Mouse (Mus musculus) T-helper 17 cell (primary cell): Measurements from ENCODE around the gene Abi1.

Source experiments
- in situ Hi-C, 2 experiments: fragments of 300-600 bp; cut with MboI, MseI; formaldehyde crosslinking; loops; 1 replicate in 1 of 2; 2 replicates in 1 of 2; pipeline ENCODE4 v1.15.1; 2025; ENCODE audit warnings: high pct_unique_total_duplicates in 2 of 2

Abi1 gene

DNA sequence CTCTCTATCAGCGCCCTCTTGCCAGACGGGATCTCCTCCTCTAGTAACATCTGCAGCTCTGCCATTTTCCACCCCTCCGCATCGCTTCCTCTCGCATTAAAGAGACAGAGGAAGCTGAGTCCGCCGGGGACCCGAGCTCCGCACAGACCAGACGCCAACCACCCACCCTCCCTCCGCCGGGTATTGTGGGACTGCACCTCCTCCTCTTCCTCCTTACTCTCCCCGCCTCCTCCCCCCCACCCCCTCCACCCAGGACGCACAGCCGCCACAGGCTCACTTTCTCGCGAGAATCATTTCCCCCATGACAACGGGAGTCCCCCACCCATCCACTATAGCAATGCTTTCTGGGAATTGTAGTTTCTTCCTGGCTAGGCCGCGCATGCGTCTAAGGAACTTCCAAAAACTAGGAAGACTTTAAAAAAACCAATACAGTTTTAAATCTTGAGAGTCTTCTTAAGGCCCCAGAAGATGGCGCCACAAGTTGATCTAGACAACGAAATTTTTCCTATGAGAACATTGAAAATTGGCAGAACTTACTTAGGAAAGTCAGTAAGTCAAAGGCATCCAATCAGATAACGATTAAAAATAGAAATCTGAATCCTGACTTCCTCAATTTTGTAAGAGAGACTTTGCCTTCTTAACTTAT, at the start of gene Abi1:
Gene Abi1 (minus strand): TSS at position 241 of the 646 bp plus-strand sequence.
- in situ Hi-C loops = loop anchor here (10.0 to 25.0 kb wide), 2 partner anchors 1322 to 1815 kb away; partner anchors contain the start of gene Psd4 (in 1 of the 2)

DNA sequence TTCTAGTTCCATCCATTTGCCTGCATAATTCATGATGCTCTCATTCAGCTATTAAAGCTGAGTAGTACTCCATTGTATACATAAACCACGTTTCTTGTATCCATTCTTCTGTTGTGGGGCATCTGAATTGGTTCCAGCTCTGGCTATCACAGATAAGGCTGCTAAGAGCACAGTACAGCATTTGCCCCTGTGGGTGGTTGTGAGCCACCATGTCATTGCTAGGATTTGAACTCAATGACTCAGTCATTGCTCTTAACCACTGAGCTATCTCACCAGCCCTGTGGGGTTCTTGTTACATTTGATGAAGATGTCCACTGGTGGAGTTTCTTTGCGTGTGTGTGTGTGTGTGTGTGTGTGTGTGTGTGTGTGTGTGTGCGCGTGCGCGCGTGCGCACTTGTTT, 44.5 kb upstream of the Abi1 start:
- in situ Hi-C loops = loop anchor here in 1 of 2 experiments (5.0 kb wide), 1 partner anchor 47 kb away; no protein-coding TSS in a partner anchor

DNA sequence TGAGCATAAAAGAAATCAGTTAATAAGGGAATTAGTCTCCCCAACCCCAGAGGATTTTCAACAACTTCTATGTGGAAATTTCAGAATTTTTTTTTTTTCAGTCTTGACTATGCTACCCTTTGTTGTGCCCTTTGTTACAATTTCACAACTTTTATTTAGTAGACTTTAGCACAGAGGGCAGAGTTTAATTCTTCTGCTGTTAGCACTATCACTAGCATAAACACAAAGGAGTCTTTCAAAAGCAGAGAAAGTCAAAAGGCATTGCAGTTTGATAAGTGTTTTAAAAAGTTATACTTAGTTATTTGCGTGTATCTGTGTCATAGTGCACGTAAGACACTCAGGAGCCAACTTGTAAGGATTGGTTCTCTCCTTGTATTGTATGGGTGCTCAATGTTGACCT, 38.5 kb upstream of the Abi1 start:
- in situ Hi-C loops = no loop called here

DNA sequence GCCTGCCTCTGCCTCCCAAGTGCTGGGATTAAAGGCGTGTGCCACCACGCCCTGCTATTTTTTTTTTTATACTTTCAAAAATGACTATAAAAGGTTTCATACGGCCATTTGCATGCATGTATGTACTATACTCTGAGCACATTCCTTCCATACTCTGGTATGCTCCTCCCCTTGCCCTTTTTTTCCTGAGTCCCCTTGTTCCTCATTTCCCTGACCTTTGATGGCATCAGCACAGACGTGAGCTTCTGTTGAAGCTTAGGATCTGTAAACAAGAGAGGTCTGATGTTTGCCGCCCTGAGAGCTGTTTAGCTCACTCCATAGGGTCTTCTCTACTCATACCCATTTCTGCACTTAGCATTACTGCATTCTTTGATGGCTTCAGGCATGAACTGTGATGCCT, 37.7 kb upstream of the Abi1 start:
- in situ Hi-C loops = no loop called here

DNA sequence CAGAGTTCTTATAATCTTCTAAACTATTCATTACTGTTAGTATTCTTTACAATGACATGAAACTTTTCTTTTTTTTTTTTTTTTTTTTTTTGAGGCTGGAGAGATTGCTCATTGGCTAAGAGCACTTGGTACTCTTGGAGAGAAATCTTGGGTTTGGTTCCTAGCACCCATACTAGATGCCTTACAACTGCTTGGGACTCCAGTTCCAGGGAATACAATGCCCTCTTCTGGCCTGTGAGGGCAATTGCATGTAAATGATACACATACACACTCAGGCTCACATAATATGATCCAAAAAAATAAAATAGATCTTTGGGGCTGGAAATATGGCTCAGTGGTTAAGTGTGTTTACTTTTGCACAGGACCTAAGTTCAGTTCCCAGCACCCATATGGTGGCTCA, 36.7 kb upstream of the Abi1 start:
- in situ Hi-C loops = no loop called here

DNA sequence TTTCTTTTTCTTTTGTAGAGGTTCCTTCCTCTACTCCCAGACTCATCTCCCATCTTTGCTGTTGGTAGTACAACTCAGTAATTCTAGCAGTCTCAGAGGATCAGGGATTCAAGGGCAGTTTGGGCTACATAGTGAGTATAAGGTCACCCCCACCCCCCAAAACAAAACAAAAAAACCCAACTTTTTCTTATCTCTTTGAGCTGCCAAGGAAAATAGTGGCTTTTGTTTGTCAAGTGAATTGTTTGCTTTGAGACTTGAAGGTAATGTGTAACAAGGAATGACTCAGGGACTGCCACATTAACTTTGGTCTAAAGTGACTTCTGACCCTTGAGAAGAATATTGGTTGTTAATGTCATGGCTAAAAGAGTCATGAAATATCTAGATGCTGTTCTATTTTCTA, 35.8 kb upstream of the Abi1 start:
- in situ Hi-C loops = no loop called here

DNA sequence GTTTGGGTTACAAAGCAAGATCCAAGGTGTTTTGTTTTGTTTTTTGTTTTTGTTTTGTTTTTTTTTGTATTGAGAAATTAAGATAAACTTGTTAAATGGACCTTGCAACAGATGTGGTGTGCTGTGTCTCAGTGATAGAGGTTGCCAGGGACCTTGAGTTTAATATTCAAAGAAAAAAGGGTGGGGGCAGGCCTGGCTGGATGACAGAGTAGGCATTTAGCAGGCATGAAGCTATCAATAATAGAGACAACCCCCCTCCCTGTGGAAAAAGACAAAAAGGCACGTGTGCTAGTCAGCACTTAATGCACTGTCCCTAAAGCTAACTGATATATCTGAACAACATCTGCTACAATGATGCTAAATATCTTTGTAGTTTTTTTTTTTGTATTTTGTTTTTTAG, 31.4 kb upstream of the Abi1 start:
- in situ Hi-C loops = no loop called here

DNA sequence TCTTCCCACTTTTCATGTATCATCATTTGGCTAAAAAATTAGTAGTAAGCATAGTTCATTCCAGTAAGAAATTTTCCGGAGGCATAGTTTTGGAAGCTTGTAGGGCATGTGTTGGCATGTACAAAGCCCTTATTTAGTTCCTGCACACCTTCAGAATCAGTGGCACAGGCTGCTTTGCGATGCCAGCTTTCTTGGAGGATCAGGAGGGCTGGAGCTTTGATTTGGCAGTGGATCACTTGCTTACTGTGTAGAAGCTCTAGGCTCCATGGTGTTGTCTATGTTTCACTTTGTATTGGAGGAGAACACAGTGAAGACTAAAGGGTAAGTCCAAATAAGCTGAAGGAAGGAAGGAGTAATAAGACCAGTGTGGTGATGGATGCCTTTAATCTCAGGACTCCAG, 30.4 kb upstream of the Abi1 start:
- in situ Hi-C loops = no loop called here

DNA sequence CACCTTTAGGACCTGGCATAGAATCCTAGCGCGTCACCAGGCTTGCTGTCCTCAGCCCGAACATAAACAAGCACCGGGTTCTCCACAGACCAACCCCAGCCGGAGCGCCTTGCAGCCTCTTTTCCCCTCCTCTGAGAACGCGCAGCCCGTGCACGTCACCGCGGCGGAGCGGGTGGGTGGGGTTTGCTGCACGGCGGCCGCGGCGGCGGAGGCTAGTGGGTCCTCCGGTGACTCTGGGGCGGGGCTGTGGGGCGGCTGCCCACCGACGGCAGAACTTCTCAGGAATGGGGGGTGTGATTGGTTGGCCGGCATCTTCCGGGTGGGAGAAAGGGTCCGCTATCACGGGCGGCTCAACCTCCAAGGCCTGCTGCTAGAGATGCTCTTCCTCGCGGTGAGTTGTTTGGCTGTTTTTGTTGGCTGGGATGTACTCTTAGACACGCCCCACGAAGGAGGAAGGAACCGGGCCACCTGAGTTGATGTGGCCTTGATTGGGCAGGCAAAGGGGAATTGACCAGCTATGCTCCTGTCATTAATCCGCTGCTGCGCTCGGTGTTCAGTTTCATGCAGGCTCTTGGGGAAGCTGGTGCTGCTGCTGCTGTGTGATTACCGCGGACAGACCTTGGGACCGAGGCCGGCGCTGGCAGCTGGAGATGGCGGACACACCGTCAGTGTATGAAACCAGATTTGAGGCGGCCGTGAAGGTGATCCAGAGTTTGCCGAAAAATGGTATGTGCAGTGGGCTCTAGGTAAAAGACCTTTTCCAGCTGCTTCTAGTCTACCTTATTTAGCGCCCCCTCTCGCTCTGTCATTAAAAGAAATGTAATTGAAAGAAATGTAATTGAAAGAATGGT, 29.1 kb upstream of the Abi1 start:
- in situ Hi-C loops = no loop called here

DNA sequence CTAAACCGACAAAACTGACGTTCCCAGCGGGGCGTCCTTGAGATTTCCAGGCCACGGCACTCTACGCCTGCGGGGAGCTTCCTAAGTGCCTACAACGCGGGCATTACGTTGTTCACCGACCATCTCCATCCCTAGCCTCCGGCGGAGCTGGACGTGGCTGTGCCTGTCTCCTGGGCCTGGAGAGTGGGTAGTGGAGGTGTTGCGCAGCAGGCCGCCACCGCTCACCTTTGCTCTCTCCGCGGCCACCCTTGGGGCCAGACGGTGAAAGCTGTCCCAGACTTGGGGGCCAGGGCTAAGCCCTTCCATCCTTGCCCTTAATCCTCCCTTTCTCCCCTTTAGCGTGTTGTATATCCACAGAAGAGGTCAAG, 28.3 kb upstream of the Abi1 start:
- in situ Hi-C loops = no loop called here

DNA sequence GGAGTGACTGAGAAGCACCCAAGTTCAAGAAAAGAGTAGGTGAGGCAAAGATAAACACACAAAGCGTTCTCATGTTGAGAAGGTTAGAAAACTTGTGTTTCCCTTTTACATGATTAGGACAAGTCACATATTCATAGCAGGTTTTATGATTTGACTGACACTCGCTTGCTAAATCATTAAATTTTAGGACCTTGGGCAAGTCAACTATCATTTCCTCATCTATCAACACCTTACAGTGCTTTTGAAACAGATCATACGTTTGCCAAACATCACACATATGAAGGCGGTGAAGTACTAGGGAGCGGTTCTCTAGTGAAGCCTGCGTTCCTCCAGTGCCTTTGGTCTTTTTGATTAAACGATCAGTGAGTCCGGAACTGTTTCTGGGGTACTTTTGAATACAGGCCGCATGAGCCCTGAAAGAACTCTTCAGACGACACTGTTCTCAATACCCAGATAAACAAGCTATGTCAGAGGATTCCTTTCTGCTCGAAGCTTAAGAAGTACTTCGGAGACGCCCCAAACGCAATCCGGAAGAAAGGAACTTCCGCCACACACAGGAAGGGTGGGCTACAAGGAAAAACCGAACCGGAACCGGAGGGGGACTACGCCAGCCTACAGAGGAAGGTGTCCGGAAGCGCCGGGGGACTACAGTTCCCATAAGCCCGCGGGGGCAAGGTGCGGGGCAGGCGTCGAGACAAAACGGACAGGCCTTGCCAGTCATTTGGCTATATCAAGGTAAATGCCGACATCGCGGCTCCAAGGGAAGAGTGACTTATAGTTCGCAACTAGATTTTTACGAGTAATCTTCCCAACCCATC, 27.7 kb upstream of the Abi1 start, which contains the start of gene Acbd5:
Gene Acbd5 (plus strand): TSS at position 616 of the 818 bp plus-strand sequence.
- in situ Hi-C loops = no loop called here

DNA sequence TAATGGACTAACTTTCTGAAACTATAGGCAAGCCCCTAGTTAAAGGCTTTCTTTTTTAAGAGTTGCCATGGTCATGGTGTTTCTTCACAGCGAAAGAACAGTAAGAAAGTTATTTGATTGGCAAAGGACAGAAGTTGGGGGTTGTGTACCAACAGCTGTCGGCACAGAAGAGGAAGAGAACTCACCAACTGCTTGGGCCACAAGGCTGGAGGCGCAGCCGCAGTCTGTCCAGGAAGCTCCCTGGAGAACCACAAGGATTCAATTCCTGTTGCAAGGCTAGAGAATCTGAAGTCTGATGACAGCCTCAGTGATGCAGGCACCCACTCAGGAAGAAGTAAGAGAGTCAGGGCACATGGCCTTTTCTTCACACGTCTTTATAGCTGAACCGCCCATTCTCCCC, 12.5 kb upstream of the Abi1 start:
- in situ Hi-C loops = no loop called here

DNA sequence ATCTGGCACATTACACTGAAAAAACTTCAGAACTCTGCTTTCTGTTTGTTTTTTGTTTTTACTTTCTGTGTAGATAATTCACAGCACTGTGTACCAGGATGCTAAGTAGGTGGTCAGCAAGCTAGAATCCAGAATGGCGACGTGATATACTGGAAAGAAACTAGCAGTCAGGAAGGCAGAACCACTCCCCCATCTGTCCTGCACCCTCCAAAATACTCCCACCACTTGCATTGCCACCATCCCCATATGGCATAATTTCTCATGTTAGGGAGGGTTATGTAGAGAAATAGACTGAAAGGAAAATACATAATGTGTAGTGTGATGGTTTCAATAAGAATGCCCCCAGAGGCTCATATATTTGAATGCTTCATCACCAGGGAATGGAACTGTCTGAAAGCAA, 11.8 kb upstream of the Abi1 start:
- in situ Hi-C loops = no loop called here

DNA sequence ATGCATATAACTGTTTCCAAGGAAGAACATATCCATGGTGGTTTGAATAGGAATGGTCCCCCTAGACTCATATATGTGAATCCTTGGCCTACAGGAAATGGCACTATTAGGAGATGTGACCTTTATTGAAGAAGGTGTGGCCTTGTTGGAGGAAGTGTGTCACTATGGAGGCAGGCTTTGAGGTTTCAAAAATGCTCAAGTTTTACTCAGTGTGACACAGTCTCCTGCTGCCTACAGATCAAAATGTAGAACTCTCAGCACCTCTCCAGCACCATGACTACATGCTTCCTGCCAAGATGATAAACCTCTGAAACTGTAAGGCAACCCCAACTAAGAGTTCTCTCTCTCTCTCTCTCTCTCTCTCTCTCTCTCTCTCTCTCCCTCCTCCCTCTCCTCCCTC, 8.0 kb upstream of the Abi1 start:
- in situ Hi-C loops = loop anchor here (10.0 to 25.0 kb wide), 2 partner anchors 1314 to 1823 kb away; partner anchors contain the start of gene Psd4 (in 1 of the 2)

DNA sequence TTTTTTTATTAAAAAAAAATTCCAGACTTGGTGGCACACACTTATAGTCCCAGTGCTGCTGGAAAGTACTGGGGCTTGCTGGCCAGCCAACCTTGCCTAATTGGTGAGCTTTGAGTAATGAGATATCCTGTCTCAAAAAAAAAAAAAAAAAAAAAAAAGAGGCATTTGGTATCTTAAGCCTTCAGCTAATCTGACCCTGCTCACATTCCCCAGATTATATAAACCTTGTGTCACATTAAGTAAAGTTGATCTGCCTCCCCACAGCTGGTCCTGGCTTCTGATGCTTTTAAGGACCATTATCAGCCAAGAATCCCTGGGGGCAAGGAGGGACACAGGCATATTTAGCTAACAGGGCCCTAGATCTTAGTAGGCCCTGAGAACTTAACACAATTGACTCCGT, 5.7 kb upstream of the Abi1 start:
- in situ Hi-C loops = loop anchor here (10.0 to 25.0 kb wide), 2 partner anchors 1317 to 1821 kb away; partner anchors contain the start of gene Psd4 (in 1 of the 2)

DNA sequence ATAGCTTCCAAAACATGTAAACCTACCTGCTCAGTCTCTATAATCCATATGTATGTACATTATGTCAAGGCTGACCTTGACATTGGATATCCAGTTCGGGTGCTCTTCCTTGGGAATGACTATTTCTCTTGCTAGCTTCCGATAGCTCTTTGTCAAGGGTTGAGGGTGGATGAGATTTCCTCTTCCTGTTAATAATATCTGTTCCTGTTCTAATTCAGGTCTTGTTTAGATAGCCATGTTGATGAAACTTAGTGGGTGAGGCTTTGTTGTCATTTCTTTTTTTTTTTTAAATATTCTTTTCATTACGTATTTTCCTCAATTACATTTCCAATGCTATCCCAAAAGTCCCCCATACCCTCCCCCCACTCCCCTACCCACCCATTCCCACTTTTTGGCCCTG, 2.1 kb upstream of the Abi1 start:
- in situ Hi-C loops = loop anchor here (10.0 to 25.0 kb wide), 2 partner anchors 1320 to 1817 kb away; partner anchors contain the start of gene Psd4 (in 1 of the 2)

DNA sequence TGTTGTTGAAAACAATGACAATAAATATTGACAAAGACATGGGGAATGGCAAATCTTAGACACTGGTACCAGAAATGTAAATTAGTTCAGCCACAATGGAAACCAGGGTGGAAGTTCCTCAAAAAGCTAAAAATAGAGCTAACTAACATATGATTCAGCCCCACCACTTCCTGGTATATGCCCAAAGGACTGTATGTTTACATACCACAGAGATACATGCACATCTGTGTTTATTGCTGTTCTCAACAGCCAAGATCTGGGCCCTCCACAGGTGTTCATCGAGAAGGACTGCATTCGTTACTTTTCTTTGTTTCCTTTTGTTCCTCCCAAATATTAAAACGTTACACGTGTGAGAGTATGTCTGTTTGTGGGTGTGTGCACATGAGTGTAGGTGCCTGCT, 1.4 kb upstream of the Abi1 start:
- in situ Hi-C loops = loop anchor here (10.0 to 25.0 kb wide), 2 partner anchors 1321 to 1817 kb away; partner anchors contain the start of gene Psd4 (in 1 of the 2)

DNA sequence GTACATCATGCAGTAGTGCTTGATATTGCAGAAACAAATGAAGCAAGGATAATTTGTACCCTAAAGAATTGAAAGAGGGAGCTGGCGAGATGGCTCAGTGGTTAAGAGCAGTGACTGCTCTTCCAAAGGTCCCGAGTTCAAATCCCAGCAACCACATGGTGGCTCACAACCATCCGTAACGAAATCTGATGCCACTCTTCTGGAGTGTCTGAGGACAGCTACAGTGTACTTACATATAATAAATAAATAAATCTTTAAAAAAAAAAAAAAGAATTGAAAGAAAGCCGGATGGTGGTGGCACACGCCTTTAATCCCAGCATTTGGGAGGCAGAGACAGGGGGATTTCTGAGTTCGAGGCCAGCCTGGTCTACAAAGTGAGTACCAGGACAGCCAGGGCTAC, 649 bp upstream of the Abi1 start:
- in situ Hi-C loops = loop anchor here (10.0 to 25.0 kb wide), 2 partner anchors 1322 to 1816 kb away; partner anchors contain the start of gene Psd4 (in 1 of the 2)

DNA sequence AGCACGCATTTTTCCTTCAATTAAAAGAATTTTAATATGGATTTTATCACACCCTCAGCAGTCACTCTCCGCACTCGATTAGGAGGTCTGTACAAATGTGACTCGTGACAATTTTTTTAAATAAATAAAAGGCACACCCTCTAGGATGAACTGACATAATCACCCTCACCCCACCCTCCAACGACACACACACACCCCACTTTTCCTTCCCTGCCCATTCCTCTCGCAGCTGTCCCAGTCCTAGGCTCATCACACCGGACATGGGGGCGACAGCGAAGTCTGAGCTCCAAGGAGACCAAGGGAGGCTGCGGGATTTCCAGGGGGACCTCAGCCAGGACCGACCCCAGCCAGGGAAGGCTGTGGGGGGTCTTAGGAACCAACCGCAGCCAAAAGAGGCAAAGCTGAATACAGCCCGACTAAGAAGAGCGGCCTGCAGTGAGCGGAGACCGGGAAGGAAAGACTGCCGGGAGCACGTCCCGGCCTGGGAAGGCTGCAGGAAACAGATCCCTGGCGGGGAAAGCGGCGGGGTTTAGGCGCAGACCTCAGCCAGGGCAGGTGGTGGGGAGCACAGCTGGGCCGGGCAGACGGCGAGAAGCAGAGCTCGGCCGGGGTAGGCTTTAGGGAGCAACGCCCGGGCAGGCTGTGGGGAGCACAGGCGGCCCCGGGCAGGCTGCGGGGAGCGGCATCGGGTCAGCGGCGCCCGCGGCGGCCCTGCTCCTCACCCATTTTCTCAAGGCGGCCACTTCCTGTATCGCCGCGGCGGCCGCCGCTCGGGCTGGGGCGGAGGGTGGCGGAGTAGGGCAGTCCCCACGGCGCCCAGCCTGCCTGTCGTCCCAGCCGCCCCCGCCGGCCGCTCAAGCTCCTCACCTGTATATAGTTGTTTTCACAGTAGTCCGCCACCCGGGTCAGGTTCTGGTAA, 700 bp downstream of the Abi1 start:
- in situ Hi-C loops = loop anchor here (5.0 to 25.0 kb wide), 2 partner anchors 43 to 1323 kb away; partner anchors contain the start of gene Psd4 (in 1 of the 2)

DNA sequence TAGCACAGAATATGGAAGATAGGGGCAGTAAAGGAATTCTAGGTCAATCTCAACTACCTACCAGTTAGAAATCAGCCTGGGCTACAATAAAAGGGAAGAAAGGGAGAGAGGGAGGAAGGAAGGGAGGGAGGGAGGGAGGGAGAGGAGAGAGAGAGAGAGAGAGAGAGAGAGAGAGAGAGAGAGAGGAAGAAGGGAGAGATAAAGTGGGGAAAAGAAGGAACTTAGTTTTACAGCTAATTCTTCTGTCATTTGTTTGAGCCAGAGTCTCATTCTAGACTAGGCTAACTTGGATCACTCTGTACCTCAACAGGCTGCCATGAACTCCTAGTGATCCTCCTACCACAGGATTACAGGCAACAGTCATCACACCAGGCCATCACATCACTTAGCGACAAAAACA, 4.6 kb downstream of the Abi1 start:
- in situ Hi-C loops = loop anchor here (5.0 to 25.0 kb wide), 2 partner anchors 47 to 1327 kb away; partner anchors contain the start of gene Psd4 (in 1 of the 2)
